Mouse (Mus musculus): Measurements from ENCODE around the gene G3bp2.

G3bp2 gene

GRCm38 (mm10) chr5:92101601-92102000 lies 18.1 kb upstream of the G3bp2 start:
- in situ Hi-C loops (cut with MboI; ENCODE audit: low sequenced_read_pairs), result no loop called here

- in situ Hi-C loops (cut with MboI; ENCODE audit: low sequenced_read_pairs), result no loop called here
Measured at GRCm38 (mm10) chr5:92098351-92099109, 15.0 kb upstream of the G3bp2 start.

- in situ Hi-C loops (cut with MboI; ENCODE audit: low sequenced_read_pairs), result no loop called here
Measured at GRCm38 (mm10) chr5:92097779-92098178, 14.3 kb upstream of the G3bp2 start.

- in situ Hi-C loops (cut with MboI; ENCODE audit: low sequenced_read_pairs), result no loop called here
Measured at GRCm38 (mm10) chr5:92096786-92097185, 13.3 kb upstream of the G3bp2 start.

GRCm38 (mm10) chr5:92094062-92094415 lies 10.5 kb upstream of the G3bp2 start:
- in situ Hi-C loops (cut with MboI; ENCODE audit: low sequenced_read_pairs), result no loop called here

- in situ Hi-C loops (cut with MboI; ENCODE audit: low sequenced_read_pairs), result no loop called here
Measured at GRCm38 (mm10) chr5:92093263-92094061, 9.9 kb upstream of the G3bp2 start.

- in situ Hi-C loops (cut with MboI; ENCODE audit: low sequenced_read_pairs), result no loop called here
Measured at GRCm38 (mm10) chr5:92087469-92087868, 4.0 kb upstream of the G3bp2 start.

- in situ Hi-C loops (cut with MboI; ENCODE audit: low sequenced_read_pairs), result no loop called here
Measured at GRCm38 (mm10) chr5:92085821-92086550, 2.5 kb upstream of the G3bp2 start.

- in situ Hi-C loops (cut with MboI; ENCODE audit: low sequenced_read_pairs), result no loop called here
Measured at GRCm38 (mm10) chr5:92085246-92085645, 1.7 kb upstream of the G3bp2 start.

GRCm38 (mm10) chr5:92082821-92083401 lies 608 bp downstream of the G3bp2 start:
- in situ Hi-C loops (cut with MboI; ENCODE audit: low sequenced_read_pairs), result no loop called here

GRCm38 (mm10) chr5:92081326-92081725 lies 2.2 kb downstream of the G3bp2 start:
- in situ Hi-C loops (cut with MboI; ENCODE audit: low sequenced_read_pairs), result no loop called here

- in situ Hi-C loops (cut with MboI; ENCODE audit: low sequenced_read_pairs), result no loop called here
Measured at GRCm38 (mm10) chr5:92080400-92080799, 3.1 kb downstream of the G3bp2 start.

- in situ Hi-C loops (cut with MboI; ENCODE audit: low sequenced_read_pairs), result no loop called here
Measured at GRCm38 (mm10) chr5:92079304-92079703, 4.2 kb downstream of the G3bp2 start.

- in situ Hi-C loops (cut with MboI; ENCODE audit: low sequenced_read_pairs), result no loop called here
Measured at GRCm38 (mm10) chr5:92078751-92079150, 4.8 kb downstream of the G3bp2 start.

- in situ Hi-C loops (cut with MboI; ENCODE audit: low sequenced_read_pairs), result no loop called here
Measured at GRCm38 (mm10) chr5:92076273-92076672, 7.2 kb downstream of the G3bp2 start.

GRCm38 (mm10) chr5:92074061-92074460 lies 9.5 kb downstream of the G3bp2 start:
- in situ Hi-C loops (cut with MboI; ENCODE audit: low sequenced_read_pairs), result no loop called here

GRCm38 (mm10) chr5:92063192-92063591 lies 20.3 kb downstream of the G3bp2 start:
- in situ Hi-C loops (cut with MboI; ENCODE audit: low sequenced_read_pairs), result no loop called here

GRCm38 (mm10) chr5:92052866-92053265 lies 30.7 kb downstream of the G3bp2 start:
- in situ Hi-C loops (cut with MboI; ENCODE audit: low sequenced_read_pairs), result no loop called here

GRCm38 (mm10) chr5:92050419-92050818 lies 33.1 kb downstream of the G3bp2 start:
- in situ Hi-C loops (cut with MboI; ENCODE audit: low sequenced_read_pairs), result no loop called here

- in situ Hi-C loops (cut with MboI; ENCODE audit: low sequenced_read_pairs), result no loop called here
Measured at GRCm38 (mm10) chr5:92043783-92044182, 39.7 kb downstream of the G3bp2 start, which contains the start of gene Cdkl2. Gene Cdkl2 (minus strand): TSS chr5:92043883.
